Mouse (Mus musculus) hindbrain, embryonic 14.5 days (tissue): ENCODE measurements around the gene Cacna2d3. TPM values are rescaled to one million over a fixed set of nuclear protein-coding genes. Genes with fewer than 3 reads are reported as not detected.

ENCODE experiments used
- ATAC-seq: fragments of 200-750 bp; cut with Nextera tagmentation; 2 replicates; pipeline ENCODE4 v1.8.0; 2017; ENCODE audit warnings: moderate number of reproducible peaks, mild to moderate bottlenecking, moderate TSS enrichment, moderate library complexity; ENCODE audit not compliant: low FRiP score
- DNase-seq: peaks from one replicate; pipeline ENCODE4 v3.0.0-alpha.2; 2015; ENCODE audit warnings: low spot score
- H3K27ac ChIP-seq: fragments of 300-500 bp; sonication (generic); 2 replicates; pipeline ENCODE4 v1.5.1; 2014; ENCODE audit warnings: mild to moderate bottlenecking, moderate library complexity
- H3K27me3 ChIP-seq: fragments of 300-500 bp; sonication (generic); 2 replicates; pipeline ENCODE4 v1.6.1; 2014; ENCODE audit warnings: mild to moderate bottlenecking, low read length, mixed read lengths; ENCODE audit not compliant: control insufficient read depth, insufficient read depth
- H3K36me3 ChIP-seq: fragments of 300-500 bp; sonication (generic); replicated peaks from 2 replicates; pipeline ENCODE4 v1.6.1; 2014; ENCODE audit not compliant: control insufficient read depth, insufficient read depth
- H3K4me1 ChIP-seq: fragments of 300-500 bp; sonication (generic); replicated peaks from 2 replicates; pipeline ENCODE4 v1.6.1; 2014; ENCODE audit warnings: antibody characterized with exemption, low read length, mixed read lengths; ENCODE audit not compliant: control insufficient read depth, insufficient read depth
- H3K4me2 ChIP-seq: fragments of 300-500 bp; sonication (generic); replicated peaks from 2 replicates; pipeline ENCODE4 v1.6.1; 2014; ENCODE audit warnings: mild to moderate bottlenecking, moderate library complexity
- H3K4me3 ChIP-seq: fragments of 300-500 bp; sonication (generic); replicated peaks from 2 replicates; pipeline ENCODE4 v1.5.1; 2014; ENCODE audit warnings: mild to moderate bottlenecking, low read length
- H3K9ac ChIP-seq: fragments of 300-500 bp; sonication (generic); 2 replicates; pipeline ENCODE4 v1.6.1; 2014
- H3K9me3 ChIP-seq: fragments of 300-500 bp; sonication (generic); 2 replicates; pipeline ENCODE4 v1.6.1; 2016; ENCODE audit warnings: low read length; ENCODE audit not compliant: control insufficient read depth
- WGBS: fragments of 180-500 bp; shearing (Covaris S2); extraction: QIAGEN DNeasy Blood & Tissue Kit; methylation state at CpG from one replicate; pipeline ENCODE4 v1.1.7; 2014; 5-methylcytosine and 5-hydroxymethylcytosine counted together
- polyA plus RNA-seq: library from polyadenylated mRNA; unstranded; fragments of >200 nt; fragmentation: Nextera tagmentation; extraction: Ambion mirVana; gene quantifications from 2 replicates; pipeline ENCODE4 v1.2.1, GENCODE M21; 2014

Cacna2d3 gene
- polyA plus RNA-seq, 1 experiment from 2014 or later = 61.6 TPM

- H3K27me3 ChIP-seq = no peaks in the 10 kb centered on the region
- no peak overlapping the region for H3K4me2 ChIP-seq
- H3K27ac ChIP-seq = no peak overlapping the region
- H3K36me3 ChIP-seq = no peaks in the 10 kb centered on the region
- no peaks in the 10 kb centered on the region for H3K9me3 ChIP-seq
- DNase-seq = no peak
- H3K4me3 ChIP-seq = no peak overlapping the region
- WGBS = 90% methylated on average over 4 of the region's 4 CpGs
- no peak overlapping the region for H3K9ac ChIP-seq
- no peaks in the 10 kb centered on the region for H3K4me1 ChIP-seq
- no peak for ATAC-seq
Observed at GRCm38 (mm10) chr14:29080630-29081029, 641.0 kb downstream of the Cacna2d3 start.

DNA sequence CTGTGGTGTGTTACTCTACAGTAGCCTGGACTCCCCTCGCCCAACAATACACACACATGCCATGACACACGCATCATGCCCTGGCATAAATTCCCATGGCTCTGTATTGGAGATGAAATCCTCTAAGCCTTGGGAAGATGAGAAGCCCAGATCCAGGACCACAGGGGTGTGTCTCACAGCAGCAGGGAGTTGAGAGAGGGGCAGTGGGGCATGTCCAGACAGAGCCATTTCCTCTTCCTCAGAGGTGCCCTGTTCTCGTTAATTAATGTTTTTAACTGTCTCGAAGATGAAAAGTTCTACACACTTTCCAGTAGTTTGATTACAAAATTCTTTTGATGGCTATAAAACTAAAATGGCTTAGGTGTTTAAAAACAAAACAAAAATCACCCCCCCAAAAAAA, 641.4 kb downstream of the Cacna2d3 start:
- no peak overlapping the region for H3K27ac ChIP-seq
- H3K4me1 ChIP-seq = no peaks in the 10 kb centered on the region
- H3K4me2 ChIP-seq = no peak overlapping the region
- H3K27me3 ChIP-seq = no peaks in the 10 kb centered on the region
- no peak overlapping the region for H3K9ac ChIP-seq
- WGBS = 81% methylated on average over 4 of the region's 4 CpGs
- H3K9me3 ChIP-seq = no peaks in the 10 kb centered on the region
- H3K4me3 ChIP-seq = no peak overlapping the region
- no peak for ATAC-seq
- DNase-seq = no peak
- no peaks in the 10 kb centered on the region for H3K36me3 ChIP-seq

GRCm38 (mm10) chr14:29077418-29077817, 644.2 kb downstream of the Cacna2d3 start:
- DNase-seq = no peak
- 80% methylated on average over 3 of the region's 3 CpGs for WGBS
- no peak for ATAC-seq

DNA sequence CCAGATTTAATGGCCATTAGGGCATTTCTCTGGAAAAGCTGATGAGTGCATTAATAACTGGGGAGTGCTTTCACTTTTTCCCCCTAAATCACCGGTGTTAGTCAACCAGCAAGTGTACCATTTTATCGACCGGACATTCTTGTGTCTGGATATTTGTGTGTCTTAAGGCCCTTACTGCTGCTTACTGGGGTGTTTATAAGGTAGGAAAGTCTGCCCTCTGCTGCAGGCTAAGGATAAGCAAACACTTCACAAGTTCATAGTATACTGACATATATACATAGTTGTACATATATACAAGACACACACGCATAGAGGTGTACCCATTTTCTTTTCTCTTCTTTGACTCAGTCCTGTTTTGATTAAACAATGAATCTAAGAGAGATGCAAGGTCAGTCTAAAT, 647.9 kb downstream of the Cacna2d3 start:
- Histone ChIP-seq H3K4me2 (no peak overlapping the region), H3K9me3 (no peaks in the 10 kb centered on the region), H3K27me3 (no peaks in the 10 kb centered on the region), H3K27ac (no peak overlapping the region), H3K4me1 (no peaks in the 10 kb centered on the region), H3K36me3 (no peaks in the 10 kb centered on the region), H3K4me3 (no peak overlapping the region), H3K9ac (no peak overlapping the region)
- ATAC-seq = no peak
- WGBS = 64% methylated on average over 4 of the region's 4 CpGs
- peak; percentile 65 for DNase-seq

More at GRCm38 (mm10) chr14:29077418-29077817, 644.2 kb downstream of the Cacna2d3 start:
- Histone ChIP-seq H3K4me1 (no peaks in the 10 kb centered on the region), H3K9me3 (no peaks in the 10 kb centered on the region), H3K27me3 (no peaks in the 10 kb centered on the region), H3K9ac (no peak overlapping the region), H3K27ac (no peak overlapping the region), H3K4me2 (no peak overlapping the region), H3K4me3 (no peak overlapping the region), H3K36me3 (no peaks in the 10 kb centered on the region)

GRCm38 (mm10) chr14:29062676-29063075, 659.0 kb downstream of the Cacna2d3 start:
- WGBS = 100% methylated on average over 2 of the region's 2 CpGs
- Histone ChIP-seq H3K9ac (no peak overlapping the region), H3K4me1 (no peaks in the 10 kb centered on the region), H3K27me3 (no peaks in the 10 kb centered on the region), H3K4me3 (no peak overlapping the region), H3K27ac (no peak overlapping the region), H3K4me2 (no peak overlapping the region), H3K36me3 (no peaks in the 10 kb centered on the region), H3K9me3 (no peaks in the 10 kb centered on the region)
- DNase-seq (no peak), ATAC-seq (no peak)

DNA sequence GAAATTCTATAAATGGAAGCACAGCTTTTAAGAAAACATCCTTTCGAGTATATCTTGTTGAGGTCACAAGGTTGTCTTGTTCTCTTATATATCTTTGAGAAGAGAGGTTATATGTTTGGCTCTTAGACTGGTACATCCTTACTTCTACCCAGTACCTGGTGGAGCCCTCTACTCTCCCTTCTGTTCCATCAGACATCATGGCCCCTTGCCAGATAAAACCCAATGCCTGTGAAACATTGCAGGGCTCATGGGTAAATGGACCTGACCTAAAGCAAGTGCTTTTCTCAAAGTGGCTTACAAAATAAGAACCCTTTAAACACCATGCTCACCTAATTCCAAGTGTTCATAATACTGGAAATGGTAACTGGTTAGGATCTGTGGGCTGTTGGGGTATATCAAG, 660.2 kb downstream of the Cacna2d3 start:
- Histone ChIP-seq H3K4me2 (no peak overlapping the region), H3K4me3 (no peak overlapping the region), H3K9ac (no peak overlapping the region), H3K27ac (no peak overlapping the region), H3K9me3 (no peaks in the 10 kb centered on the region), H3K27me3 (no peaks in the 10 kb centered on the region), H3K4me1 (no peaks in the 10 kb centered on the region), H3K36me3 (no peaks in the 10 kb centered on the region)
- 77% methylated on average over 1 of the region's 1 CpGs for WGBS
- ATAC-seq (no peak), DNase-seq (no peak)

DNA sequence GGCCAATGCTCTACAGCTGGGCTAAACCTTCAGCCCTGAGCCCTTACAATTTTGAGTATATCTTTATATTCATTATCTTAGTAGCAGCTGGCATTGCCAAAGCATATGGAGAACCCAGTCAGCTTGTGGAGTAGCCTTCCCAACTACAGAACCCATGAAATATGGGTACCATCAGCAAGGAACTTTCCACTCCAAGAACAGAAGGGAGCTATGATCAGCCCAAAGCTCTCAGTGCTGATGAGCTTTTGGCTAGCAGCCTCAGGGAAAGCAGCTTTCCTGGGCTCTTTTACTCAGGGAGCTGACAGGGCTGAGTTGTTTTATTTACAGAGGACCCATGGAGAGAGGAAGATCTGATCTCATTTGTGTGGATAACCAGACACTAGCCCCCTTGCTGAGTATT, 661.0 kb downstream of the Cacna2d3 start:
- Histone ChIP-seq H3K4me3 (no peak overlapping the region), H3K27me3 (no peaks in the 10 kb centered on the region), H3K36me3 (no peaks in the 10 kb centered on the region), H3K27ac (no peak overlapping the region), H3K9ac (no peak overlapping the region), H3K4me1 (no peaks in the 10 kb centered on the region), H3K9me3 (no peaks in the 10 kb centered on the region), H3K4me2 (no peak overlapping the region)
- no peak for DNase-seq
- no peak for ATAC-seq

DNA sequence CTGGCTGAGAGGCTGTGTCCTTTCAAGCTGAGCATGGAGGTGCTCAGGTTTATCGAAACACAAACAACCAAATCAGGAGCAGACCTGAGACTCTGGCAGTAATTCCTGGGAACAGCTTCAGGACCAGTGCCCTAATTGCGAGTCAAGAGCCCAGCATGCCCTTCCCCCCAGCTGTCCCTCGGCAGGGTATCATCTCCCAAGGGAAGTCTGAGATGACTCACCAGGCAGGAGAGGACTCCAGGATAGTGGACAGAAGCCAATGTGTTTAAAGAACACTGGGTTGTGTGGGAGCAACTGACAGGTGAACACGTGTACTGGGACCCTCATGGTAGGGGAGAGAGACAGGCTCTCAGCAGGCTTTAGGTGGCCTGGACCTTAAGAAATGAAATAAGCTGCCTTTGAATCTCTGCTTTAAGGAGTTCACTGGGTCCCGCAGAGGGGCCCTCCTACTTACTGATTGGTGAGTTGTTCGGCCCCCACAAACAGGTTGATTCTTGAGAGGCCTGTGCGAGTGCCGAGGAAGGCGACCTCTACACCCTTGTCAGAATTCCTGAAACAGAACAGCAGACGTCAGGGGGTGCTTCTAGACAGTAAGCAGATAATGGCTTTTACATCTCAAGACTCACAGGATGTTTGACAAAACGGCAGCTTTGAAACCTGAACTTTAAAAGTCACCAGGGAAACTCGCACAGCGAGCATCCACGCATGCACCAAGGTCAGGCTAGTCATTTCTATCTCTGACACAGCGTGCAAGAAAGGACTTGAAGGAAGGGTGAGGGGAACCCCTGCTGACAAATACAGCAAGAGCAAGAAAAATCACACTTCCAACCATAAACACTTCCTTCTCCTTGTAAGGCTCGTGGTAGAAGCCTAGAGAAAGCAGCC, 669.5 kb downstream of the Cacna2d3 start:
- Histone ChIP-seq H3K4me2 (no peak overlapping the region), H3K4me3 (no peak overlapping the region), H3K9me3 (no peaks in the 10 kb centered on the region), H3K4me1 (no peaks in the 10 kb centered on the region), H3K36me3 (no peaks in the 10 kb centered on the region), H3K27me3 (no peaks in the 10 kb centered on the region), H3K9ac (no peak overlapping the region), H3K27ac (no peak overlapping the region)
- ATAC-seq = no peak
- no peak for DNase-seq
- 70% methylated on average over 16 of the region's 16 CpGs for WGBS

DNA sequence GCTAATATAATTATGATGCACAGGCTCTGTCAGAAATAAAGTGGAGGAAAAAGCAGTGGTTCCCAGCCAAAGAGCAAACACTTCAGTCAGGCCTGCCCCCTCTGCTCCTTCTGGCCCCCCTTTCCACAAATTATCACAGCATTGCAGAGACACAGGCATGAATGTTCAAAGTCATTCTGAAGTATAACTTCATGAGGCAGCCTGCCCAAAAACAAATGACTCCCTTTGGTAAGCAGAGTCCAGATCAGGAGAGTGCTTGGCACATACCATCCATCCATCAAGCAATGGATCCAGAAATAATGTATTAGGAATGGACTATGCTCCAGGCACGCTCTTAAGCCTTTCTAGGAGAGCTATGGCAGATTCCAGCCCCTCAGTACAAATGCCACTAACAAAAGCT, 679.3 kb downstream of the Cacna2d3 start:
- DNase-seq = no peak
- Histone ChIP-seq H3K27me3 (no peaks in the 10 kb centered on the region), H3K9me3 (no peaks in the 10 kb centered on the region), H3K4me2 (no peak overlapping the region), H3K27ac (no peak overlapping the region), H3K4me1 (peaks cover 17% of the 10 kb centered on the region), H3K4me3 (no peak overlapping the region), H3K36me3 (no peaks in the 10 kb centered on the region), H3K9ac (no peak overlapping the region)
- ATAC-seq = no peak
- WGBS = 46% methylated on average over 1 of the region's 1 CpGs
